Mouse (Mus musculus): Measurements from ENCODE around the gene Nop56. TPM values are rescaled to one million over a fixed set of nuclear protein-coding genes. Genes with fewer than 3 reads are reported as not detected.

Nop56 gene
- total RNA-seq, 2 experiments from 2014 or later = 114 to 135 TPM

GRCm38 (mm10) chr2:130294936-130295277, 20.7 kb downstream of the Nop56 start, which contains the start of gene Ebf4:
Gene Ebf4, plus strand, starts transcription at chr2:130295169.
- DNase-seq (ENCODE audit: low spot score in 2 of 2) = no peak

GRCm38 (mm10) chr2:130295331-130296133, 21.3 kb downstream of the Nop56 start:
- DNase-seq (ENCODE audit: low spot score in 2 of 2) = peak; percentile 15 to 35

GRCm38 (mm10) chr2:130296134-130296745, 22.0 kb downstream of the Nop56 start:
- no peak for DNase-seq (ENCODE audit: low spot score in 2 of 2)

GRCm38 (mm10) chr2:130297580-130297979, 23.4 kb downstream of the Nop56 start:
- DNase-seq (ENCODE audit: low spot score in 2 of 2) = no peak

GRCm38 (mm10) chr2:130303014-130303413, 28.8 kb downstream of the Nop56 start:
- DNase-seq (ENCODE audit: low spot score in 2 of 2) = no peak

- DNase-seq (ENCODE audit: low spot score in 2 of 2) = no peak
These were observed 52.8 kb downstream of the Nop56 start for GRCm38 (mm10) chr2:130327057-130327456.

Other genes with a start within 250 kb of the Nop56 start
- under 1 TPM; 0.09 to 0.12 TPM for gene Tgm6, start 162.0 kb upstream of the Nop56 start, total RNA-seq (2021)
- gene Snrpb, start 95.0 kb upstream of the Nop56 start, total RNA-seq (2021) = 100 to 1,000 TPM; 110 to 119 TPM
- gene Tmc2, start 79.2 kb upstream of the Nop56 start, total RNA-seq (2021) = not detected
- gene Idh3b, start 10.1 kb downstream of the Nop56 start, total RNA-seq (2021) = 100 to 1,000 TPM; 287 to 311 TPM
- gene Ebf4, start 20.7 kb downstream of the Nop56 start, total RNA-seq (2021) = 1 to 10 TPM; 7.4 to 8.2 TPM
- 1 to 10 TPM; 6.1 to 7.8 TPM for gene Cpxm1, start 123.1 kb downstream of the Nop56 start, total RNA-seq (2021)
- gene Gm28372, start 130.8 kb downstream of the Nop56 start, total RNA-seq (2021) = not detected
- not detected for gene 1700020A23Rik, start 130.8 kb downstream of the Nop56 start, total RNA-seq (2021)
- not detected for gene Tmem239, start 132.0 kb downstream of the Nop56 start, total RNA-seq (2021)
- gene Vps16, start 149.9 kb downstream of the Nop56 start, total RNA-seq (2021) = 10 to 100 TPM; 88.2 to 88.6 TPM
- gene Pced1a, start 150.3 kb downstream of the Nop56 start, total RNA-seq (2021) = 10 to 100 TPM; 19.5 to 22.1 TPM
- gene Ptpra, start 175.8 kb downstream of the Nop56 start, total RNA-seq (2021) = 100 to 1,000 TPM; 214 to 229 TPM